Mouse (Mus musculus) hindlimb bud, embryonic 11.5 days (tissue): ENCODE measurements around the gene Ube2u.

Source experiments
- DNase-seq: peaks from one replicate; pipeline ENCODE4 v3.0.0-alpha.2; 2012; ENCODE audit warnings: low read depth, low spot score; ENCODE audit errors: extremely low spot score

Gene Ube2u

DNA sequence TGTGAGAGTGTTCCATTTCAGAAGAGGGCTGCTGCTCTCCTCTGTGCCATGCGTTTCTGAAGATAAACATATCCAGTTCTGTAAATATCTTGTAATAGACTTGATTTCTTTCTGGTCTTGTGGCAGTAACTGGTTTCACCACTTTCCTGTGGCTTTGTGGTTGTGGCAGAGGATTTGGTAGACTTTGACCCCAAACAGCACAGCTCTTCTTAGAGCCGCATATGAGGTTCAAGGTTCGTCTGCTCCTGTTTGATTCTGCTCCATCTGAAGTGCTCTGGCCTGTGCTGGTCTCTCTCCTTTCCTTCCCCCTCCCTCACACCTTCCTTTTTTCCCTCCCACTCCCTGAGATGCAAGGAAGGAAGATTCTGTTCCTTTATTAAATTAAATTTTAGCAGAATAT, 60.8 kb downstream of the Ube2u start:
- DNase-seq = no peak

DNA sequence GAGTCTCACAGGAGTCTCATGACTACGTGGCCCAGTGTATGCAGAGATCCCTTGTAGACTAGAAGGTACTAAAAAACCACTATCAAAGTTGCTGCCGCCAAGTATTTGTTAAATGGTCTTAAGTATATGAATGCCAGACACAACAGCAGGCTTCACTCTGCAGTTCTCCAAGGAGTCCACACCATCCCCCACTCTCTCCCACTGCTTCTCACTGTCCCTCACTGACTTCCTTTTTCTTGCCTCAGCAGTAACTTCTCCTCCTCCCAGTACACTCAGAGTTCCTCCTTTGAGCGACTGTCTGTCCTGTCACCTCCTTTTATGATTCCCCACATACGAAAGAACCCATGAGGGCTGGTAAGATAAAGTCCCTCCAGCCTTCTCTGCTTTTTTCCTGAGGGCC, 69.3 kb downstream of the Ube2u start:
- no peak for DNase-seq

DNA sequence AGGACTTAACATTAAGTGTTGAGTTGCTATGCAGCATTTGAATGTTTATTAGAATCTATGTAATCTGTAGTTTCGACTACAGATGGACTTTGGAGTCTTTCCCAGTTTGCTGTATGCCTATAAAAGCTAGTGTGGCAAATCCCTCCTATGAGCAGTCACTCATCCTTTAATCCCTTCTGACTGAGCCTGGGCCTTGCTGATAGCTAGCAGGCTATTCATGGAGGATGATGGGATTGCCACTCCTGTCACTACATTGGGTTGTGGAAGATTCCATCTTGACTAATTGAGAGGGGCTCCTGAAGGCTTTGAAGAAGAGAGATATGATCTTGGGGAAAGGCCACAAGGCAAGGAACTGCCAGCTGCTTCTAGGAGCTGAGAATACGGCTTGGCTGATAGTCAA, 74.6 kb downstream of the Ube2u start:
- no peak for DNase-seq

DNA sequence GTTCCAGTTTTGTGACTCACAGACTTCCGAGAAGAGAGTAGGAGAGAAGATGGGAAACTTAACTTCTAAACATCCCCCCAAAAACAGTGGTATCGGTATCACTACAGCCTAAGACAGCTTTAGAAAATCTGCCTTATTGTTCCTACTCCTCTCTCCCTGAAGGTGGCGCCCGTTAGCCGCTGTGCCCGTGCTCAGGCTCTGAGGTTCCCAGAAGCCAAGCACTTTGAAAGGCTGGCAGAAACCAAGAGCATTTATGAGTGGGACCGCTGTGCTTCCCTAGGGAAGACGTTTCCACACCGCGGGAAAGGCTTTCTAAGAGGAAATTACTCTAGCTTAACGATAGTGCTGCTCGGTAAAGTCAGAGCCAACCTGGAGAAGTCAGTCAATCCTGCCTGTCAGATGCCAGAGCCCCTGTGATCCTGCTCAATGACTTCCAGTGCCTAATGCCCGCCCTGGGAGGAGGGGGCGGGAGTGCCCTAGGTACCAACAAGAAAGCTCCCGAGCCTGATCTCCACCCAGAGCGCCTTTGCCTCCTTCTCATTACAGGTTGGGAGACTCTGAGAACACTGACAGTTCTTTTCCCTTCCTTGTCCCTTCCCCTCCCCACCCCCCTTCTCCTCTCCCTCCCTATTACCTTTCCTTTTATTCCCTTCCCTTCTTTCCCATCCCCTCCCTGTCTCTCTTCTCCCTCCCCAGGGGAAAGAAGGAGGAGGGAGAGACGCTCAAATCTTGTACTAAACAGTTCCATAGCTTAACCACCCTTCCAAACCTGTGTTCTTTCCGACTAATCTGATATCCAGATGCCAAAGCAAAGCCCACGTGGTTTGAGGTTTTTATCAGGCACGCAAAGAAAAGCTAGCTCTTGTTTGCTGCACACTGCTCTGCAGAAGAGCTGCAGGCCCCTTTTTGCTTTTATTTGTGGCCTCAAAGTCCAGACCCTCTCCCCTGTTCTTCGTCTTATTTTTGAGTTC, 109.9 kb downstream of the Ube2u start:
- DNase-seq = peak; percentile 63

DNA sequence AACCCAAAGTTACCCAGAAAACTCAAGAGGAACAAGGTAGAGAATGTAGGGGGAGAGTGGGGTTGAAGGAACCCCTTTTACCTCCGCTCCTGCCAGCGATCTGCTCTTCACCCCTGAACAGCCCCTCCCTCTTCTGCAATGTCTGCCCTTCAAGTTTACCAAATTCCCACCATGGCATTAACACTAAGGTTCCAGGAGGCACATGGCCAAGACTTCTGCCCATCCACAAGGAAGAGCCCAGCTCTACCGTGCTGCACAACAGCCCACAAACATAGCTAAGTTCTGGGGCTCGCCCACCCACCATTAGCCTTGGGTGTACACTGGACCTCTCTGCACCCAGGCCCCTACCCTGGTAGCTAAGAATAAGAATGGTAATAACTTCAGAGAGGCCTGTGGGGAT, 117.1 kb downstream of the Ube2u start:
- DNase-seq = no peak

DNA sequence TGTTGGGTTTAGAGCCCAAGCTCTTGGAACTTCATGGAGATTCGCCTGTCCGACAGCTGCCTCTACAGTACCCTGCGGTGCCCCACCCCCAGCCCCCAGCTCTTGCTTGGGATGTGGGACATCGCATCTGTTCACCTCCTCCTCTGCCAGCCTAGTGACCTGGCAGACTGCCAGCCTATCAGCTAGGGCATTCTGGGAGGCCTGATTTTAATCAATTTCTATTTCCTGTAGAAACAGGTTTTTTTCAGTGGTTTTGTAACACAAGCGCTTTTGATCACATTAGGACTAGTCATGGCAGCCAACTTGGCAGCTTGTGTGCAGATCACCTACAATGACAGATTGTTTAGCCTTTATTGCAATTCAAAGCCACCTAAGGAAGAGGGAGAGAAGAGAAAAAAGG, 118.0 kb downstream of the Ube2u start:
- DNase-seq = no peak

DNA sequence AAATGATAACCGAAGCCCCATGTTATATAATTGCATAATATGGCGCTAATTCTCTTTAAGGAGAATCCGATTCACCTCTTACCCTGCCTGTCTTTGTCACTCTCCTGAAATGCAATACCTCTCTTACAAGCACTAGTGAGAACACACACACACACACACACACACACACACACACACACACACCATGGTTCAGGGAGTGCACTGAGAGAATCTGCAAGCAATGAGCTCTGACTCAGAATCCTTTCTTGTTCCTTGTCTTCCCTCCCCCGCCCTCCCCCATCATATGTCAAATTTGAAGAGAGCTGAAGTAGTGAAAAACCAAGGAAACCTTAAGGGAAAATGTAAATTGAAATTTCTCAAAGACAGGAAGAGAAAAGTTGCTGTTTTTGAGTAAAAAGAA, 118.4 kb downstream of the Ube2u start:
- no peak for DNase-seq
